Mouse (Mus musculus) ES-Bruce4 (cell line): ENCODE results near the gene Wdr5b.

Source experiments
- CTCF ChIP-seq: IDR thresholded peaks from one replicate; pipeline ENCODE4 v1.8.1; 2011; ENCODE audit warnings: low read depth, low read length
- POLR2A ChIP-seq: IDR thresholded peaks from one replicate; pipeline ENCODE4 v1.8.1; 2011; ENCODE audit warnings: low read length; ENCODE audit not compliant: insufficient read depth

GRCm38 (mm10) chr16:36008396-36008795, 32.6 kb upstream of the Wdr5b start:
- TF ChIP-seq CTCF (no peak), POLR2A (no peak)
